Mouse (Mus musculus): ENCODE measurements around the gene Lrrc41. TPM values are rescaled to one million over a fixed set of nuclear protein-coding genes. Genes with fewer than 3 reads are reported as not detected.

The Lrrc41 gene
- polyA plus RNA-seq (2012; ENCODE audit: insufficient read depth, insufficient read length, low replicate concordance, missing spikeins): not detected in 2 replicates

DNA sequence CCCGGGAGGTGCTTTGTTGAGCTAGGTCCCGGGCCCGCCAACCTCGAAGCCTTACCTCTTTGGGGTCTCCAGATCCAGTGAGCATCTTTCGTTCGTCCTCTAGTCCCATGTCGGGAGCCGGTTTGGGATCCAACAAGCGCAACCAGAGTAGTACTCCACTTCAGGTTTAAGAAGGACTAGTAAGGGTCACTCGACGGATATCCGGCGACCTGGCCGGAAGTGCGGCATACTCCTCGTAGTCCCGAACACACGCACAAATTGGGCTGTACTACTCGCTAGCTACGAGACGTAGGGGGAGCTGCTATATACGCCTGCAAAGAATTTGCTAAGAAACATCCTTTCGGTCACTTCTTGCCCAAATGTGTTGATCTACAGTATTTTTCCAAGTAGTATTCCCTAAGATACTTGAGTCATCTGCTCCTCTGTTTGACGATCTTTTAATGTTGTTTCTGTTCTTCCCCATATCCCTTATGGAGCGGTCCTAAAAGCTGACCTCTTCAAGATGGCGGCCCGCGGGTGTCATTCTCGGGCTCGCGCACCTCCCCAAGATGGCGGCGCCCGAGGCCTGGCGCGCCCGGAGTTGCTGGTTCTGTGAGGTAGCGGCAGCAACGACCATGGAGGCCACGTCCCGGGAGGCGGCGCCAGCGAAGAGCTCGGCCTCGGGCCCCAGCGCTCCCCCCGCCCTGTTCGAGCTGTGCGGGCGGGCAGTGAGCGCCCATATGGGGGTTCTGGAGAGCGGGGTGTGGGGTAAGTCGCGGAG is at the start of gene Lrrc41, which contains the start of gene Uqcrh:
TSS of gene Lrrc41 (plus strand) at position 409 of the 760 bp plus-strand sequence.
TSS of gene Uqcrh (minus strand) at position 211 of the 760 bp plus-strand sequence.
- H3K4me3 ChIP-seq (ENCODE audit: insufficient read depth, low read depth, low read length): peak within 1 kb of the TSS; percentile 98
- H3K27ac ChIP-seq (ENCODE audit: insufficient read depth, low read depth, low read length): peak within 1 kb of the TSS; percentile 89
- WGBS: under 1% methylated on average over 55 of the region's 55 CpGs
- TF ChIP-seq CTCF (IDR thresholded peaks at IDR 0.05; ENCODE audit: insufficient read depth, low read depth, low read length) (no peak), POLR2A (IDR thresholded peaks at IDR 0.05; ENCODE audit: insufficient read depth, low read depth, low read length) (peak; percentile 87)
- H3K4me1 ChIP-seq (ENCODE audit: control insufficient read depth, insufficient read depth, low read length): peaks cover 8% of the 10 kb centered on the region

- H3K4me3 ChIP-seq (ENCODE audit: insufficient read depth, low read depth, low read length): no peak overlapping the region
- H3K4me1 ChIP-seq (ENCODE audit: control insufficient read depth, insufficient read depth, low read length): no peaks in the 10 kb centered on the region
- H3K27ac ChIP-seq (ENCODE audit: insufficient read depth, low read depth, low read length): no peak overlapping the region
- WGBS: 95% methylated on average over 9 of the region's 9 CpGs
- TF ChIP-seq POLR2A (IDR thresholded peaks at IDR 0.05; ENCODE audit: insufficient read depth, low read depth, low read length): no peak
- TF ChIP-seq CTCF (IDR thresholded peaks at IDR 0.05; ENCODE audit: insufficient read depth, low read depth, low read length): no peak
Observed at GRCm38 (mm10) chr4:116032906-116033305, 42.2 kb upstream of the Lrrc41 start.

DNA sequence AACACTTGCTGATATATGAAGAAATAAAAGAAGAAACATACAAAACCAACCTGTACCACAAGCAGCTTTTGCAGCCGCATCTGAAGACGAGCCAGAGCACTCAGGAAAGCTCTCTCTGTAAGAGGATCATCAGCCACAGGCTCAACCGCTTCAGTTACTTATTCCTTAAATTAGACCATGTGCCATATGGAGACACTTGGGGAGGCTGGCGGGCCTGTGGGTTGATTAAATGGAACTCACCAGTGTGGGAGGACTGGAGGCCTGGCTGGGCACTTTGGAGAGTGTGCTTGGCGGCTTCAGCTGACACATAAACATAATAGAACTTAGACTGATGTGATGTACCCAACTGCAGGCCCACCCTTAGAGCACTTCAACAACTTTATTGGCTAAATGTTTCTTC is 41.7 kb upstream of the Lrrc41 start:
- H3K4me1 ChIP-seq (ENCODE audit: control insufficient read depth, insufficient read depth, low read length): no peaks in the 10 kb centered on the region
- 90% methylated on average over 5 of the region's 5 CpGs for WGBS
- no peak overlapping the region for H3K4me3 ChIP-seq (ENCODE audit: insufficient read depth, low read depth, low read length)
- TF ChIP-seq POLR2A (IDR thresholded peaks at IDR 0.05; ENCODE audit: insufficient read depth, low read depth, low read length) (no peak), CTCF (IDR thresholded peaks at IDR 0.05; ENCODE audit: insufficient read depth, low read depth, low read length) (no peak)
- H3K27ac ChIP-seq (ENCODE audit: insufficient read depth, low read depth, low read length): no peak overlapping the region

DNA sequence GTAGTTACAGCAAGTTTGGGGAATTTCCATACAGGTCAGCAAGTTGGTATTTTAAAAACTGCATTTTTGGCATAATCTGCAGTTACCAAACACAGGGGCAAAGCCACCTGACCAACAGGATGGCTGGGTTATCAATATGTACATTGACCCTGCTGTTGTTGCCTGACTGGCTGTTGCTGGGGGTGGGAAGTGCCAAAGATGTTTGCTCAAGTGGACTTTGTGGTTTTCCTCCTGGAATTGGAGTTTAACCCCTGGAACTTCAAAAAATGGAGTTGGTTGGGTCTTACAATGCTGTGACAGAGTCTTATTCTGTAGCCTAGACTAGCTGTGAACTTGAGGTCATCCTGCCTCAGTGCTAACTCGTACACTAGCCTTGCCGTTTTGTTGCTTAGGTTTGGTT is 34.6 kb upstream of the Lrrc41 start:
- 96% methylated on average over 2 of the region's 2 CpGs for WGBS
- no peak for TF ChIP-seq CTCF (IDR thresholded peaks at IDR 0.05; ENCODE audit: insufficient read depth, low read depth, low read length)
- TF ChIP-seq POLR2A (IDR thresholded peaks at IDR 0.05; ENCODE audit: insufficient read depth, low read depth, low read length): no peak
- Histone ChIP-seq H3K27ac (ENCODE audit: insufficient read depth, low read depth, low read length) (no peak overlapping the region), H3K4me3 (ENCODE audit: insufficient read depth, low read depth, low read length) (no peak overlapping the region), H3K4me1 (ENCODE audit: control insufficient read depth, insufficient read depth, low read length) (no peaks in the 10 kb centered on the region)

DNA sequence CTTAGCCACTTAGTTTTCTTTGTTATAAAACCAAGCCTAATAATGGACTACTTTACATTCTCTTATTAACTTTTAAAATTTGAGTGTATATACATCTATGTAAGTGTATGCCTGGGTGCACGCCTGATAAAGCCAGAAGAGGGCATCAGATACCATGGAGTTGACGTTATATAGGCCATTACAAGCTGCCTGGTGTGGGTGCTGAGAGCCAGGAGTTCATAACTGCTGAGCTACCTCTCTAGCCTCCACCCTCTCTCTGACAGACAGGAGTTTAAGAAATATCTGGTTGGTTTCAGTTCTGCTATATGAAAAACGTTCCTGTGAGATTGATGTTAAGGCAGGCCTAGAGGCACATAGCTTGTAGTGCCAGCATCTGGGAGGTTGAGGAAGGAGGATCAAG is 32.9 kb upstream of the Lrrc41 start:
- no peak overlapping the region for H3K27ac ChIP-seq (ENCODE audit: insufficient read depth, low read depth, low read length)
- H3K4me1 ChIP-seq (ENCODE audit: control insufficient read depth, insufficient read depth, low read length): no peaks in the 10 kb centered on the region
- TF ChIP-seq POLR2A (IDR thresholded peaks at IDR 0.05; ENCODE audit: insufficient read depth, low read depth, low read length) (no peak), CTCF (IDR thresholded peaks at IDR 0.05; ENCODE audit: insufficient read depth, low read depth, low read length) (no peak)
- H3K4me3 ChIP-seq (ENCODE audit: insufficient read depth, low read depth, low read length): no peak overlapping the region
- WGBS: 81% methylated on average over 3 of the region's 3 CpGs

- WGBS: 90% methylated on average over 2 of the region's 2 CpGs
- no peak overlapping the region for H3K27ac ChIP-seq (ENCODE audit: insufficient read depth, low read depth, low read length)
Observed at GRCm38 (mm10) chr4:116046604-116047003, 28.5 kb upstream of the Lrrc41 start.

GRCm38 (mm10) chr4:116047681-116048080 is 27.4 kb upstream of the Lrrc41 start:
- WGBS: 100% methylated on average over 1 of the region's 1 CpGs
- Histone ChIP-seq H3K27ac (ENCODE audit: insufficient read depth, low read depth, low read length) (no peak overlapping the region), H3K4me1 (ENCODE audit: control insufficient read depth, insufficient read depth, low read length) (no peaks in the 10 kb centered on the region), H3K4me3 (ENCODE audit: insufficient read depth, low read depth, low read length) (no peak overlapping the region)
- TF ChIP-seq POLR2A (IDR thresholded peaks at IDR 0.05; ENCODE audit: insufficient read depth, low read depth, low read length) (no peak), CTCF (IDR thresholded peaks at IDR 0.05; ENCODE audit: insufficient read depth, low read depth, low read length) (no peak)

More at GRCm38 (mm10) chr4:116046604-116047003, 28.5 kb upstream of the Lrrc41 start:
- TF ChIP-seq POLR2A (IDR thresholded peaks at IDR 0.05; ENCODE audit: insufficient read depth, low read depth, low read length) (no peak), CTCF (IDR thresholded peaks at IDR 0.05; ENCODE audit: insufficient read depth, low read depth, low read length) (no peak)
- no peak overlapping the region for H3K4me3 ChIP-seq (ENCODE audit: insufficient read depth, low read depth, low read length)
- H3K4me1 ChIP-seq (ENCODE audit: control insufficient read depth, insufficient read depth, low read length): no peaks in the 10 kb centered on the region

- TF ChIP-seq CTCF (IDR thresholded peaks at IDR 0.05; ENCODE audit: insufficient read depth, low read depth, low read length) (no peak), POLR2A (IDR thresholded peaks at IDR 0.05; ENCODE audit: insufficient read depth, low read depth, low read length) (no peak)
- H3K4me1 ChIP-seq (ENCODE audit: control insufficient read depth, insufficient read depth, low read length): peaks cover 2% of the 10 kb centered on the region; the same call in 1 of the 2 replicates
- 84% methylated on average over 7 of the region's 7 CpGs for WGBS
- H3K4me3 ChIP-seq (ENCODE audit: insufficient read depth, low read depth, low read length): no peak overlapping the region
- no peak overlapping the region for H3K27ac ChIP-seq (ENCODE audit: insufficient read depth, low read depth, low read length)
Observed at GRCm38 (mm10) chr4:116048130-116048920, 26.7 kb upstream of the Lrrc41 start.

- TF ChIP-seq CTCF (IDR thresholded peaks at IDR 0.05; ENCODE audit: insufficient read depth, low read depth, low read length) (no peak), POLR2A (IDR thresholded peaks at IDR 0.05; ENCODE audit: insufficient read depth, low read depth, low read length) (no peak)
- Histone ChIP-seq H3K4me1 (ENCODE audit: control insufficient read depth, insufficient read depth, low read length) (peaks cover 2% of the 10 kb centered on the region; the same call in 1 of the 2 replicates), H3K27ac (ENCODE audit: insufficient read depth, low read depth, low read length) (no peak overlapping the region), H3K4me3 (ENCODE audit: insufficient read depth, low read depth, low read length) (no peak overlapping the region)
- 79% methylated on average over 3 of the region's 3 CpGs for WGBS
Observed at GRCm38 (mm10) chr4:116049211-116049610, 25.9 kb upstream of the Lrrc41 start.
